Mouse (Mus musculus): Measurements from ENCODE around the gene Cfap73. TPM values are rescaled to one million over a fixed set of nuclear protein-coding genes. Genes with fewer than 3 reads are reported as not detected.

The Cfap73 gene
- polyA plus RNA-seq, 1 experiment from 2014 or later: not detected

- DNase-seq (ENCODE audit: low spot score) (peak; percentile 99), ATAC-seq (replicated peaks; ENCODE audit: low FRiP score) (peak; percentile 94)
- Histone ChIP-seq H3K4me1 (replicated peaks; ENCODE audit: control insufficient read depth, insufficient read depth, low read length) (peaks cover 36% of the 10 kb centered on the region), H3K27me3 (replicated peaks; ENCODE audit: control insufficient read depth, insufficient read depth, low read length) (no peaks in the 10 kb centered on the region), H3K27ac (ENCODE audit: low read depth, low read length) (peak within 1 kb of the TSS; percentile 84), H3K4me2 (peak within 1 kb of the TSS; percentile 97), H3K9ac (ENCODE audit: low read depth, low read length) (peak within 1 kb of the TSS; percentile 88), H3K36me3 (ENCODE audit: control insufficient read depth, insufficient read depth, low read length) (peaks cover 14% of the 10 kb centered on the region), H3K4me3 (ENCODE audit: low read depth, low read length) (peak within 1 kb of the TSS; percentile 93), H3K9me3 (ENCODE audit: control insufficient read depth, low read length) (peaks cover 3% of the 10 kb centered on the region; the same call in 1 of the 2 replicates)
- WGBS: under 1% methylated on average over 35 of the region's 35 CpGs
These were observed 45.4 kb downstream of the Cfap73 start, which contains the start of the genes Tpcn1 and Iqcd for GRCm38 (mm10) chr5:120588569-120589094. Gene Tpcn1 (minus strand): TSS chr5:120588673. Gene Iqcd (plus strand): TSS chr5:120589016.

GRCm38 (mm10) chr5:120587940-120588568, 46.0 kb downstream of the Cfap73 start:
- DNase-seq (ENCODE audit: low spot score) (no peak), ATAC-seq (replicated peaks; ENCODE audit: low FRiP score) (peak; percentile 55)
- 2% methylated on average over 26 of the region's 29 CpGs for WGBS
- Histone ChIP-seq H3K4me2 (peak overlapping the region; percentile 97), H3K27me3 (replicated peaks; ENCODE audit: control insufficient read depth, insufficient read depth, low read length) (no peaks in the 10 kb centered on the region), H3K36me3 (ENCODE audit: control insufficient read depth, insufficient read depth, low read length) (peaks cover 19% of the 10 kb centered on the region), H3K9ac (ENCODE audit: low read depth, low read length) (peak overlapping the region; percentile 88), H3K9me3 (ENCODE audit: control insufficient read depth, low read length) (peaks cover 3% of the 10 kb centered on the region; the same call in 1 of the 2 replicates), H3K4me1 (replicated peaks; ENCODE audit: control insufficient read depth, insufficient read depth, low read length) (peaks cover 36% of the 10 kb centered on the region), H3K27ac (ENCODE audit: low read depth, low read length) (peak overlapping the region; percentile 84), H3K4me3 (ENCODE audit: low read depth, low read length) (peak overlapping the region; percentile 93)

GRCm38 (mm10) chr5:120587616-120587926, 46.5 kb downstream of the Cfap73 start:
- ATAC-seq (replicated peaks; ENCODE audit: low FRiP score): peak; percentile 58

GRCm38 (mm10) chr5:120586741-120587615, 47.1 kb downstream of the Cfap73 start:
- H3K27me3 ChIP-seq (replicated peaks; ENCODE audit: control insufficient read depth, insufficient read depth, low read length): no peaks in the 10 kb centered on the region
- peak overlapping the region; percentile 84 for H3K27ac ChIP-seq (ENCODE audit: low read depth, low read length)
- 8% methylated on average over 17 of the region's 17 CpGs for WGBS
- H3K9me3 ChIP-seq (ENCODE audit: control insufficient read depth, low read length): peaks cover 3% of the 10 kb centered on the region; the same call in 1 of the 2 replicates
- ATAC-seq (replicated peaks; ENCODE audit: low FRiP score): peak; percentile 33
- peaks cover 21% of the 10 kb centered on the region for H3K36me3 ChIP-seq (ENCODE audit: control insufficient read depth, insufficient read depth, low read length)
- H3K4me1 ChIP-seq (replicated peaks; ENCODE audit: control insufficient read depth, insufficient read depth, low read length): peaks cover 36% of the 10 kb centered on the region
- H3K9ac ChIP-seq (ENCODE audit: low read depth, low read length): peak overlapping the region; percentile 88
- no peak for DNase-seq (ENCODE audit: low spot score)
- peak overlapping the region; percentile 93 for H3K4me3 ChIP-seq (ENCODE audit: low read depth, low read length)
- H3K4me2 ChIP-seq: peak overlapping the region; percentile 97

More at GRCm38 (mm10) chr5:120587616-120587926, 46.5 kb downstream of the Cfap73 start:
- H3K4me2 ChIP-seq: peak overlapping the region; percentile 97
- H3K36me3 ChIP-seq (ENCODE audit: control insufficient read depth, insufficient read depth, low read length): peaks cover 21% of the 10 kb centered on the region
- peak overlapping the region; percentile 88 for H3K9ac ChIP-seq (ENCODE audit: low read depth, low read length)
- DNase-seq (ENCODE audit: low spot score): no peak
- H3K4me1 ChIP-seq (replicated peaks; ENCODE audit: control insufficient read depth, insufficient read depth, low read length): peaks cover 36% of the 10 kb centered on the region
- WGBS: 13% methylated on average over 9 of the region's 9 CpGs
- H3K9me3 ChIP-seq (ENCODE audit: control insufficient read depth, low read length): peaks cover 3% of the 10 kb centered on the region; the same call in 1 of the 2 replicates
- H3K27me3 ChIP-seq (replicated peaks; ENCODE audit: control insufficient read depth, insufficient read depth, low read length): no peaks in the 10 kb centered on the region
- peak overlapping the region; percentile 84 for H3K27ac ChIP-seq (ENCODE audit: low read depth, low read length)
- peak overlapping the region; percentile 93 for H3K4me3 ChIP-seq (ENCODE audit: low read depth, low read length)

GRCm38 (mm10) chr5:120584968-120585367, 49.1 kb downstream of the Cfap73 start:
- Histone ChIP-seq H3K36me3 (ENCODE audit: control insufficient read depth, insufficient read depth, low read length) (peaks cover 21% of the 10 kb centered on the region), H3K4me1 (replicated peaks; ENCODE audit: control insufficient read depth, insufficient read depth, low read length) (peaks cover 32% of the 10 kb centered on the region)

GRCm38 (mm10) chr5:120583511-120583910, 50.5 kb downstream of the Cfap73 start:
- ATAC-seq (replicated peaks; ENCODE audit: low FRiP score) (no peak), DNase-seq (ENCODE audit: low spot score) (no peak)
- Histone ChIP-seq H3K27ac (ENCODE audit: low read depth, low read length) (no peak overlapping the region), H3K4me2 (no peak overlapping the region), H3K9ac (ENCODE audit: low read depth, low read length) (no peak overlapping the region), H3K9me3 (ENCODE audit: control insufficient read depth, low read length) (no peaks in the 10 kb centered on the region), H3K4me3 (ENCODE audit: low read depth, low read length) (no peak overlapping the region), H3K36me3 (ENCODE audit: control insufficient read depth, insufficient read depth, low read length) (peaks cover 23% of the 10 kb centered on the region), H3K27me3 (replicated peaks; ENCODE audit: control insufficient read depth, insufficient read depth, low read length) (no peaks in the 10 kb centered on the region), H3K4me1 (replicated peaks; ENCODE audit: control insufficient read depth, insufficient read depth, low read length) (peaks cover 39% of the 10 kb centered on the region)
- WGBS: 90% methylated on average over 4 of the region's 4 CpGs

More at GRCm38 (mm10) chr5:120584968-120585367, 49.1 kb downstream of the Cfap73 start:
- ATAC-seq (replicated peaks; ENCODE audit: low FRiP score) (no peak), DNase-seq (ENCODE audit: low spot score) (no peak)
- no peaks in the 10 kb centered on the region for H3K27me3 ChIP-seq (replicated peaks; ENCODE audit: control insufficient read depth, insufficient read depth, low read length)
- WGBS: 58% methylated on average over 15 of the region's 15 CpGs
- no peak overlapping the region for H3K9ac ChIP-seq (ENCODE audit: low read depth, low read length)
- H3K4me3 ChIP-seq (ENCODE audit: low read depth, low read length): no peak overlapping the region
- no peak overlapping the region for H3K4me2 ChIP-seq
- no peaks in the 10 kb centered on the region for H3K9me3 ChIP-seq (ENCODE audit: control insufficient read depth, low read length)
- H3K27ac ChIP-seq (ENCODE audit: low read depth, low read length): no peak overlapping the region

- no peak for DNase-seq (ENCODE audit: low spot score)
- WGBS: 77% methylated on average over 9 of the region's 9 CpGs
- no peak overlapping the region for H3K27ac ChIP-seq (ENCODE audit: low read depth, low read length)
- H3K4me2 ChIP-seq: no peak overlapping the region
- peaks cover 47% of the 10 kb centered on the region for H3K4me1 ChIP-seq (replicated peaks; ENCODE audit: control insufficient read depth, insufficient read depth, low read length)
- ATAC-seq (replicated peaks; ENCODE audit: low FRiP score): no peak
- no peaks in the 10 kb centered on the region for H3K27me3 ChIP-seq (replicated peaks; ENCODE audit: control insufficient read depth, insufficient read depth, low read length)
- peaks cover 23% of the 10 kb centered on the region for H3K36me3 ChIP-seq (ENCODE audit: control insufficient read depth, insufficient read depth, low read length)
- H3K9me3 ChIP-seq (ENCODE audit: control insufficient read depth, low read length): no peaks in the 10 kb centered on the region
- H3K4me3 ChIP-seq (ENCODE audit: low read depth, low read length): no peak overlapping the region
- no peak overlapping the region for H3K9ac ChIP-seq (ENCODE audit: low read depth, low read length)
These were observed 52.0 kb downstream of the Cfap73 start for GRCm38 (mm10) chr5:120582002-120582401.

- Histone ChIP-seq H3K4me3 (ENCODE audit: low read depth, low read length) (no peak overlapping the region), H3K4me1 (replicated peaks; ENCODE audit: control insufficient read depth, insufficient read depth, low read length) (peaks cover 37% of the 10 kb centered on the region), H3K27ac (ENCODE audit: low read depth, low read length) (no peak overlapping the region), H3K4me2 (no peak overlapping the region), H3K9me3 (ENCODE audit: control insufficient read depth, low read length) (no peaks in the 10 kb centered on the region), H3K9ac (ENCODE audit: low read depth, low read length) (no peak overlapping the region), H3K27me3 (replicated peaks; ENCODE audit: control insufficient read depth, insufficient read depth, low read length) (no peaks in the 10 kb centered on the region), H3K36me3 (ENCODE audit: control insufficient read depth, insufficient read depth, low read length) (peaks cover 22% of the 10 kb centered on the region)
- no peak for DNase-seq (ENCODE audit: low spot score)
- ATAC-seq (replicated peaks; ENCODE audit: low FRiP score): no peak
- 89% methylated on average over 26 of the region's 26 CpGs for WGBS
These were observed 54.0 kb downstream of the Cfap73 start for GRCm38 (mm10) chr5:120579898-120580626.
